Mouse (Mus musculus): ENCODE measurements around the gene Nt5c3.
"Not testable (repeated sequence)": the region's sequence is repeated elsewhere in the genome, so short reads cannot be mapped to it uniquely, and the experiment has no call there.

The Nt5c3 gene

DNA sequence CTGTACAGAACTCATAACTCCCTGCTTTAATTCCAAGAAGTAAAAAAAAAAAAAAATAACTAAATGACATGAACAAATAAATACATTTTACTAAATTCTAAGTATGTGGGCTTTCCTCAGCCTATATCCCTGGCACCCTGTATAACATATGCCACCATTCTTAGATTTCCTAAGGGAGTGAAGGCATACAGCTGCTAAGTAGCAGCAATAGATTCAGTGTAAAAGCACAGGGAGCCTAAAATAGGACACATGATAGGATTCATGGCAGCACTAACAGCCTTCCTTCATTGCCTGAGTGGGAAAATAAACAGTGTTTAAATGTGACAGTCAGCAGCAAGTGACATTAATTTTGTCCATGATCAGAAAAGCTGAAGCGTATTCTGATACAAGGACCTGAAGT lies 19.4 kb downstream of the Nt5c3 start:
- DNase-seq (ENCODE audit: low spot score) = no peak

DNA sequence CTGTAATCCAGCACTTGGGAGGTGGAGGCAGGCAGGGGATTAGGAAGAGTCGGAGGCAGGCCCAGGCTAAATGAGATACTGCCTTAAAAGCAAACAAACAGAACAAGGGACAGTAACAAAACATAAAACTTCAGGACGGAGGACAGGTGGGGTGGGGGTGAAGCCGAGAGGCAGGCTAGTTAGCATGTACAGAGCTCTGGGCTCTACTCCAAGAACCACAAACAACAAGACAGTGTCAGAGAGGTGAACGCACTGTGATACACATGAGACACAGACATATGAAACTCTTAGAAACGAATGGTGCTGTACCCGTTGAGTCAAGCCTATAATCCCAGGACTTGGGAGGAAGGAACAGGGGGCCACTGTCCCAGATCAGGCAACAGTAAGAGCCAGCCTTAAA lies 19.9 kb downstream of the Nt5c3 start:
- no peak for DNase-seq (ENCODE audit: low spot score)

DNA sequence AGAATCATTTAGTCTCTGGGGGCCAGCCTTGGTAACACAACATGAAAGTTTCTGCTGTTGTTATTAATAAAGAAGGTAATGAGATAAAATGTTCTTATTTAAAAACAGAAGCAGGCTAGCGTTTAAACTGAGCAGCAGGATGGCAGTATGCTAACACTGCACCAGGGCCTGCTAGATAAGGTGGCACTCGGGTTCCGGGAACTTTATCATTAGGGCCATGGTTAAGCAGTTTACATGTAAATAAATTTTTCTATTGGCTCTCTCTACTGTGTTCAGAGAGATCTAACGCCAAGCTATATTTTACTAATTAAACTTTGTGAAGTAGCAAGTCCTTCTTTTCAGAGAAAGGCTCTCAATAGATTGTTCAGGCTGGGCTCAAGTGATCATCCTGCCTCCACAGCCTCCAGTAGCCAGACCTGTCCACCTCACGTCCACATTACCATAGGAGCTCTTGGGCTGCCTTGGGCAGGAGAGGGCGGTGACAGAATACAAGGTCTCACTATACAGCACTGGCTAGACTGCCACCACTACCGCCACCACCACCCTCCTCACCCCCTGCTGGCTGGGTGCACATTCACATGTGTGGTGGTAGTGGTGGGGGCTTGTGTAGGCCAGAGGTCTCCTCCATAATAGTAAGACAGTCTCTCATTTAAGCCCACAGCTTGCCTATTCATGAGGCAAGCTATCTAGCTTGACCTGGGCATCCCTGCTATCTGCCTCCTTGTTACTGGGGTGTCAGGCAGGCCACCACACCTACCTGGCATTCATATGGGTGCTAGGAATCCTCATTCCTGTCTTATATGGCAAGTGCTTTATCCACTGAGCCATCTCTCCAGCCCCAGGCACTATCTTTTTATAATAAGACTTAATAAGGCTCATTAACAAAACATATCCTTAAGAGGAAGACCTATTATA lies 20.9 kb downstream of the Nt5c3 start:
- DNase-seq (ENCODE audit: low spot score) = no peak

DNA sequence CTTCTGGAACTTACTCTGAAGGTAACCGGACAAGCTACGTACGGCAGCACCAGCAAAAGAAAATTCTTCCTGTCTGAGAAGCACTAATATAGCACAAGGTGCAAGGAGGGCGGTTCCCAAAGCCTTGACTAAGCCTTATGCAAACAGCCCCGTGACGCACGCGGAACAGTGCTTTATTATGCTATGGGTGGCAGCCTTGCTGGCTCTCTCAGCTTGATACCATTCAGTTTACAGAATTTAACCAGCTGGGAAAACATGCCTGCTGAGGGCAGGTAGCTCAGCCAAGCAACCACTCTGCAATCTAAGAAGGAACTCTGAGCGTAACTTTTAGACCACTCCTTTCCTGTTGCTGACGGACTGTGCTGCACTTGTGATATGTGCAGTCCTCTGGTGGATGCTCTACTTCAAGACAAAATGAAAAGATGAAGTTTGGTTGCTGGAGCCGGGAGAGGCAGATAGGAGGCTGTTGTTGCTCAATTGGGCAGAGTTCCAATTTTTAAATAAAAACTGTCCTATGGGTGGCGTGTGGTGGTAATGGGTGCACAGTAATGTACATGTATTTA lies 21.8 kb downstream of the Nt5c3 start:
- peak; percentile 36 for DNase-seq (ENCODE audit: low spot score)

DNA sequence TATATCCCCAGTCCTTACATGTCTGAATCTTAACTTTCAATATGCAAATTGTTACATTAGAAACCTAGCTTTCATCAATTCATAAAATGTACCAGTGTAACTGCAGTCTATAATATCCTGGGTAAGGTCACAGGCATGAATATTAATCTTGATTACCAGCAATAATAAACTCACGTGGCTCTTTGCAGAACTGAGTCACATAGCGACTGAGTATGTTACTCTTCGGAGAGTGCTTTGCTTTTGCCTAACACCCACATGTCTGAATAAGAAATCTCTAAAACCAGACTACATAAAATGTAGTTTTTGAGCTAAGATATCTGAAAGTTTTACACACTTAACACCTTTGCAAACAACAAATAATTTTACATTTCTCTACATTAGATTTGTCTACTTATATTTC lies 22.4 kb downstream of the Nt5c3 start:
- no peak for DNase-seq (ENCODE audit: low spot score)

DNA sequence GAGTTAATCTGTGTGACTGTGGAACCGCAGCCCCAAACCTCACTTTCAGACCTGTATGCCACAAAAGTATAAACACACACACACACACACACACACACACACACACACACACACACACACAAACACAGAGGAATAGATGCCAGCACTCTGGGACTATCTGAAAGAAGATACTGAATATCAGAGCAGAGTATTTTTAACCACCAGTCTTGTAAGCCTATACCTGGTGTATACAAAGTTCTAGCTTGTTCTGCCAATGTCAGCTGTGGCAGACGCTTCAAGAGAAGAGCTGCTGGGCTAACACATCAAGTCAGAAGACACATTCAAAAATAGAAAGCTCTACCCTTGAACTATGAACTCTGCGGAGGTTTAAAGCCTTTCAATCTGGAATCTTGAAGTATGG lies 24.1 kb downstream of the Nt5c3 start:
- DNase-seq (ENCODE audit: low spot score) = no peak

DNA sequence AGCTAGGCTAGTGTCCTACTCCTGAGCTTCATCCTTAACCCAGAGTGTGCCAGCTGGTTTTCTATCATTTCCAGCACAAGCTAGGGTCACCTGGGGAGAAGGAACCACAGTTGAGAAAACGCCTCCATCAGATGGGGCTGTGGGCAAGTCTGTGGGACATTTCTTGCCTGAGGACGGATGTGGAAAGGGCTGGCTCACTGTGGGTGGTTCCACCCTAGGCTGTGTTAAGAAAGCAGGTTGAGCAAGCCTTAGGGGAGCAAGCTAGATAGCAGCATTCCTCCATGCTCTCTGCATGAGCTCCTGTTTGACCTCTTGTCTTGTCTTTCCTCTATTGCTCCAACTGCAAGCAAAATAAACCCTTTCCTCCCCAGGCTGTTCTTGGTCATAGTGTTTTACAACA lies 33.0 kb downstream of the Nt5c3 start:
- DNase-seq (ENCODE audit: low spot score) = no peak

DNA sequence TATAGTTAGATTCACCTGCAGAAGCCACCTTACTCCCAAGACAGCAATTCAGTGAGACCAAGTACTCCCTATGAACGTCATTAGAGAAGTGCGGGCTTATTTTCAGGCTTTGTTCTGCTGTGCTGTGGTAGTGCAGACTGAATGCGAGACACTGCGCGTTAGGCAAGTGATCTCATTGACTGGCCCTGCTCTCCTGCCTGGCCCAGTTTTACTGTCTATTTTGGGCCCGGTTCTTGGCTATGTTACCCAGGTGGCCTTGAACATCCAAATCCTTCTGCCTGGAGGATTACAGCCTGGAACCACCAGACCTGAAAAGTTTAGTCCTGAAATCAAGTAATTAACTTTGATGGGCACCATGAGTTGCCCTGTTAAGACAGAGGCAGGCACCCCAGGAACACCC lies 35.2 kb downstream of the Nt5c3 start:
- DNase-seq (ENCODE audit: low spot score) = no peak

DNA sequence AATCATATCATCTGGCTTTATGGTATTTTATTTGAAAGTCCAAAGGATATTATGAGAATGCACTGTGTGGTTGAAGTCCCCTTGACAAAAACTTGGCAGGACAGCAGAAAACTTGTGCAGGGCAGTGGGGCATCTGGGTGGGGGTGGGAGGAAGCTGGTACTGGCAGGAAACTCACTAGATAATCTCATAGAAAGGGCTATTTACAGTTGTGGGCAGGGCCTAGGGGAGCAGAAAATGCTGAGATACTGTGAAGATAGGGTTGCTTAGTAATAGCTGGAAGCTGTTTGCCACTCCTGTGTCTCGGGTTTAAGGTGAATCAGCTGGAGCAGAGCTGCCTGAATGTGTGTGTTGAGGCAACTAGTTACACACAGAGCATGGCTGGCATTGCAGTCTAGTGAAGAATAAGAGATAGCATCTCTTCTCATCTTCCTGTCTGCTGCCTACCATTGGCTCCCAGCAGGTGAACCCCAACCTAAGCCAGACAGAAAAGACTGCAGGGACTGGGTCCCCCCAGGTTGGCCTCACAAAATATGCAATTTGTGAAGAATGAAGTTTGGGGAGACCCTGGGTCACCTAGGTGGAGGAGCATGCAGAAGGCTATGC lies 44.3 kb downstream of the Nt5c3 start:
- DNase-seq (ENCODE audit: low spot score) = no peak

DNA sequence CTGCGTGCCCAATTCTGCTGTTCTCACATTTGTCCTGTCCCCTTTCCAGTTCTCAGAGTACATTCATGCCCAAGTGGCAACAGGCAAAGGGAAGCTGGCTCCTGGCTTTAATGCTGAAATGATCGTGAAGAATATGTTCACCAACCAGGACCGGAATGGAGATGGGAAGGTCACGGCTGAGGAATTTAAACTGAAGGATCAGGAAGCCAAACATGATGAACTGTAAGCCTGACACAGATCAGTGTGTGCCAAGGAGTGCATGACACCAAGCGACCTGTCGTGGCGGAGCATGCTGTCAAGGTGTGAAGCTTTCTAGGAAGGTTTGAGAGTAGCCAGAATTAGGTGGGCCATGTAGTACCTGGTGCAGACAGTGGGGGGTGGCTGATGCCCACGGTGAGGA lies 45.7 kb downstream of the Nt5c3 start:
- DNase-seq (ENCODE audit: low spot score) = no peak

DNA sequence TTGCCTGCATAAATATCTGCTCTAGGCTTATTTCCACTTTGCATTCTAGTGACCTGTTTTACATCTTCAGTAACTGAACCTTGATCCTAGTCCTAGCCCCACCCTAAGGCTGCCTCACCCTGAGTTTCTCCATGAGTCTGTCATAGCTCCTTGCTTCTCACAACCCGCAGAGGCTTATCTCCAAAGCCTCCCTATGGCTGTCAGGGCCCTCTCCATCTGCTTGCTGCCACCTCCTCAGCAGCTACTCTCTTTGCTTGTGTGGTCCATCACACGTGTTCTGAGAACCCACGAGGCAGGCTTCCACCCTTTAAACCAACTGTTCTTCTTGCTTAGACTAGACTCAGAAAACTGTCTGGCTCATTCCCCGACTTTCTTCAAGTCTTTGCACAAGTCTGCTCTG lies 46.9 kb downstream of the Nt5c3 start:
- peak; percentile 26 for DNase-seq (ENCODE audit: low spot score)

DNA sequence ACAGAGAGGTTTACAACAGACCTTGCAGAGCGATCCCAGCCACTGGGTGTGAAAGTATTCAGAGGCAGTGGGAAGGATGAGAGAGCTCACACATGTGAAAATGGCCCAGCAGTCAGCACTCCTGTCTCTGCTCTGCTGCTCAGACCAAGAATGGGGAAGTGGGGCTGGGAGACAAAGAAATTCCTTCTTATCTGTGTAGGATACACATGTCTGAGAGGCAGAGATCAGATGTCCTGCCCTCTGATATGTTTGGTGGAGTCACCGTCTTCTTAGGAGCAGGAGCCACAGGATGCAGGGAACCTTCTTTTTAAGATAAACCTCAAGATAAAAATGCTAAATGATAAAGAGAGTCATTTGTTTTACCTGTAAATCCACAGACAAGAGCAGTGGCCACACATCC lies 53.7 kb downstream of the Nt5c3 start:
- no peak for DNase-seq (ENCODE audit: low spot score)

DNA sequence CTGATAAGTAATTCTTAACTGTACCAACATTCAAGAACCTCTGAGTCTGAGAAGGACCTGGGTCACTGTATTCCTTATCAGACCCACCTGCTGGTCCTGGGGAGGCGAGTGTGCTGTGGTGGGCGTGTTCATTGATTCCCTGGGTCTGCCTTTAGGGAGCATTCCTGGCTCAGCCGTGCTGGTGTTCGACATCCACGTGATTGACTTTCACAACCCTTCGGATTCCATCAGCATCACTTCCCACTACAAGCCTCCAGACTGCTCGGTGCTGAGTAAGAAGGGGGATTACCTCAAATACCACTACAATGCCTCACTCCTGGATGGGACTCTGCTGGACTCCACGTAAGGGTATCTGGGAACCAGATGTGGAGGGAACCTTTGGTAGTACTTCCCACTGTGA lies 55.2 kb downstream of the Nt5c3 start:
- no peak for DNase-seq (ENCODE audit: low spot score)

DNA sequence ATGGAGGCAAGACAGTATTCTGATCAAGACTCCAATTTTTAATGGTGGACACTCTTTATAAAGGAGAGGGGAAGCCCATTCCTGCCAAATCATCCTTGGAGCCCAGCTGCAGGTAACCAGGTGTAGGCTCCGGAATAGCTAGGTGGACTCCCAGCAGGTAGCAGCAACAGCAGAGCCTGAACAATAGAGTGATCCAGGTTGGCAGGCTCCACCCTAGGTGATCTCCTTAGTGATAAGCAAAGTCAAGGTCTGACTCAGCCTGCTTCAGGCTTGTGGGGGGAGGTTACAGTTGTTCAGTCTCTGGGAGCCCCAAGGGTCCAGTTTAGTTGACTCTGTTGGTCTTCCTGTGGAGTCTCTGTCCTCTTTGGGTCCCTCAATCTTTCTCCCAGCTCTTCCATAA lies 56.8 kb downstream of the Nt5c3 start:
- DNase-seq (ENCODE audit: low spot score) = not testable (repeated sequence)

DNA sequence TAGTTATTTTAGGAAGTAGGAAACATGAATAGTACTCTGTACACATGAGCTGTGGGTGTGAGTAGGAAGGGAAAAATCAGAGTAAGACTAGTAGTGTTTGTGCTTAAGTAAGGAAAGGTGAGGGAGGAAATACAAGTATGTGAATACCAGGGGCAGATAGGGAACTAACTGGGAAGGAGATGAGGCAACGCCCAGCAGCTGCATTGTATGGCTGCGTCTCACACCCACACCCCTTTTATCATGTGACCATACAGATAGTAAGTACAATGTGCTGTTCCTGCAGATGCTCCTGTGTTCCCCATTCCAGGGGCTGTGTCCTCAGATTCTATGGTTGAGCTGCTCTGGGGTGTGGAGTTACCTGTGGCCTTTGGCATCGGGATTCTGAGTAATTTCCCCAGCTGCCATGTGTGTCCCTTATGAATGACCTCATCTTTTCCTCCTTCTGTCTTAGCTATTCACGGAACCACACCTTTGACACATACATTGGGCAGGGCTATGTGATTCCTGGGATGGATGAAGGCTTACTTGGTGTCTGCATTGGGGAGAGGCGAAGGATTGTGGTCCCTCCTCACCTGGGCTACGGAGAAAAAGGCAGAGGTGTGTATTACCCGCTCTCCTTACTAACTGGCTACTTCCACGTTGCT lies 63.4 kb downstream of the Nt5c3 start:
- no peak for DNase-seq (ENCODE audit: low spot score)

DNA sequence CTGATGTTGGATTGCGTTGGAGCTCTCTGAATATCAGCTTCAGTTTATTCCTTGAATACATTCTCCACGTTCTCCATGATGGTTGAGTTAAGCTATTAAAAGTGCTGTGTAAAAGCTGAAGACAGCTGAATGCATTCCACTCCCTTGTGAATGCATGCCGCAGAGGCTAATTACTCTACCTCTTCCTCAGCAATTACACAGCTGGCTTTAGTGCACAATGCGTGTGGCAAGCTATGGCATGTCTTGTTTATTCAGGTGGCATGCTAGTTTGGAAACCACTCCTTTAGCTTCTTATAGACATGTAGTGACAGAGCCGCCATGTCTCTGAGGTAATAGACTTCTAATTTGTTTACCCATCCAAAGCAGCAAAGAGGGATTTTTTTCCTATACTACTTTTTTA lies 67.0 kb downstream of the Nt5c3 start:
- no peak for DNase-seq (ENCODE audit: low spot score)

DNA sequence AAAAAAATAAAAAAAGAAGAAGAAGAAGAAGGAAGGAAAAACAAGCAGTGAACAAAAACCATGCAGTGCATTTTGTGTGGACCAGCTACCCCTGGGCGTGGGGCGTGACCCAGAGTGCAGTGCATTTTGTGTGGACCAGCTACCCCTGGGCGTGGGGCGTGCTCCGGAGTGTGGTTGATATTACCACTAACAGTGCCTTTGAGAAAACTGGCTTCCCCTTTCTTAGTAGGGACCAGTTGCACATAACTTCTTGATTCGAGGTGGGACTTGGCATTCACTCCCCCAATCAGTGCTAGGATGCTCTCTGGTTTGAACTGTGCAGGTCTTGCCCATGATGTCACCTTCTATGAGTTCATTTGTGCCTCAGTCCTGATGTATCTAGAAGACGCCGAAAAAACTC lies 68.9 kb downstream of the Nt5c3 start:
- no peak for DNase-seq (ENCODE audit: low spot score)

DNA sequence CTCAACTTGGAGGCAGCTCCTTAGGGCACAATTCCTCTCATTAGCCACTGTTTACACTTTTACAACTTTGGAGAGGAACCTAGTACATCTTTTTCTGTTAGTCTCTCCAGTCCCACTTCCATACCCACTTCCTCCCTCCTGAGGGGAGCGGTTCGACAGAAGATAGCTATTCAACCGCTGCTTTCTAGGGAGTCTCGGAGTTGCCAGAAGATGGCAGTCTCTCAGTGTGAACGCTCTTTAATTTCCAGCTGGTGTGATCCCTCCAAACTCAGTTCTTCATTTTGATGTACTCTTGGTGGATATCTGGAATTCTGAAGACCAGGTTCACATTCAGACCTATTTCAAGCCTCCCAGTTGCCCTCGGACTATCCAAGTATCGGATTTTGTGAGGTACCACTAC lies 73.4 kb downstream of the Nt5c3 start:
- DNase-seq (ENCODE audit: low spot score) = no peak

DNA sequence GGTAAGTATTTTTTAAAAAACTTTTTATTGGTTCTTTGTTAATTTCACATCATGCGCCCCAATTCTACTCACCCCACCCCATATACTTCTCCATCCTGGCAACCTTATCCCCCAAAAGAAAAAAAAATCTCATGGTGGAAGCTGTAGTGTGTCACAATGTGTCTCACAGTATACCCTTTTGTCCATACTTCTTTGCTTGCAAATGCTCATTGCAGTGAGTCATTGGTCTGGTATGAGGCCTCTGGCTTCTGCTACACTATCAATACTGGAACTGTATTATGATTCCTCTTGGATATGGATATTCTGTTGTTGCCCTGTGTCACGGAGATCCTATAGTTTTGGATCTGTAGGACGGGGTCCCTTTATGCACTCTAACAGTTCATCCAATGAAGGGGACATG lies 74.8 kb downstream of the Nt5c3 start:
- no peak for DNase-seq (ENCODE audit: low spot score)

DNA sequence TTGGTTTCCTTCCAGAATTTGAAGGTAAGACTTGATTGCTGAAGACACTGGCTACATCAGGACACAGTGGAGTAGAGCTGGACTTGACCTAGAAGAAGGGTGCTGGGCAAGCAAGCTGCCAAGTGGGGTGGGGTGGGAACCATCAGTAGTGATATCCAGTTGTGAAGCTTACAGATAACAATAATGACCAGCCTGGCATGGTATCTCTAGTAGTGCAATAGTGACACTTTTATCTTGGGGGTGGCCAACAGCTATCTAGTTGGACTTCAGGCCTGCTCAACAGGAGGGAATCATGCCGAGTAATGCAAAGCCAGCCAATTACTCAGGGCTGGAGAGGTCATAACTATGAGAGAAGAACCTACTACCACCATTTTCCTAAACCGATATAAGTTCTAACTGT lies 79.4 kb downstream of the Nt5c3 start:
- no peak for DNase-seq (ENCODE audit: low spot score)

DNA sequence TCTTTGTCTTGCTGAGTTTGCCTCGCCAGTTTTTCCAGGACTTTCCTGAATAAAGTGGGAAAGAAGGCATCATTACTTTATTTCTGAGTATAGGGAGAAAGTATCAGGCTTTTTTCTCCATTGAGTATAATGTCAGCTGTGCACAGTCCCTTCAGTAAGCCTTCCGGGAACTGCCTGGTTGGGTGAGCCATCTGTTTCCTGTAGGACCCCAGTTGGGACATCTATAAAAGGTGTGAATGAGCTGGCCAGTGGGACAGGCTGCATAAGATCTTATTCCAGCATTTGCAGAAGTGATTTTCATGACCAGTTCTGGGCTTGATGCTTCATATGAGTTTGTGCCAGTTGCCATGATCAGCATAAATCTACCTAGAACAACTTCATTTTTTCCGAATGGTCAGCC lies 80.5 kb downstream of the Nt5c3 start:
- no peak for DNase-seq (ENCODE audit: low spot score)

DNA sequence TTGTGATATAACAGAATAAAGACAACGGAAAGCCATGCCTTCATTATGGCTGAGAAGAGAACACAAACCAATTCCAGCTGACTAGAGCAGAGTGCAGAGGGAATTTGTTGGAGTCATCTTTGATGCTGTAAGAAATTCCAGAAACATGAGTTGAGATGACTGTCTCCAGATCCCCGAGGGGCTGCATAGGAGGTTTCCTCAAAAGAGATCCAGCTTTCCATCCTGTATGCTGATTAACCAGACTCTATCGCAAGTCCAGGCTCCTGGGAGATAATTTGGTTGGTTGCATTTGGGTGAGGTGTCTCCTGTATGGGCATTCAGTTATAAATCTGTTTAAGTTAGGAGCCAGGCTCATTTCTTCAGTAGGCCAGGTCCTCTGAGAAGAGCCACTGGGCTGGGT lies 86.1 kb downstream of the Nt5c3 start:
- DNase-seq (ENCODE audit: low spot score) = no peak

DNA sequence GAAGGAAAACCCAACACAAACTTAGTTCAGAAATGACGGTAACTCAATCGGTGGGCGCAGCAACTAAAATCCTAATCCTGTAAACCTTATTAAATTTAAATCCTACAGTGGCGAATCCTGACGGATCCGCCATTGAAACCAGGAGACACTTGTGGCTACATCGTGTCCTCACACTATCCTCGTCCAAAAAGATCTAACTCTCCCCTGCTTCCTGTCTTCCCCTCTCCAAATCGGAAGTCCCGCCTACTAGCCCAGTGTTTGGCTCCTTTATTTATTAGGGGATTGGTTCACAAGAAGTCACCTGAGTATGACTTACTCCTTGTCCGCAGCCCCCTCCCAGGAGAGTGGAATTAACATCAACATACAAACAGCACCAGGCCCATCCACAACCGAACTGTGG lies 86.6 kb downstream of the Nt5c3 start:
- no peak for DNase-seq (ENCODE audit: low spot score)

Measured in left cerebral cortex, adult 11 months (tissue).